Mouse (Mus musculus): ENCODE data around the gene Daglb.

DNA sequence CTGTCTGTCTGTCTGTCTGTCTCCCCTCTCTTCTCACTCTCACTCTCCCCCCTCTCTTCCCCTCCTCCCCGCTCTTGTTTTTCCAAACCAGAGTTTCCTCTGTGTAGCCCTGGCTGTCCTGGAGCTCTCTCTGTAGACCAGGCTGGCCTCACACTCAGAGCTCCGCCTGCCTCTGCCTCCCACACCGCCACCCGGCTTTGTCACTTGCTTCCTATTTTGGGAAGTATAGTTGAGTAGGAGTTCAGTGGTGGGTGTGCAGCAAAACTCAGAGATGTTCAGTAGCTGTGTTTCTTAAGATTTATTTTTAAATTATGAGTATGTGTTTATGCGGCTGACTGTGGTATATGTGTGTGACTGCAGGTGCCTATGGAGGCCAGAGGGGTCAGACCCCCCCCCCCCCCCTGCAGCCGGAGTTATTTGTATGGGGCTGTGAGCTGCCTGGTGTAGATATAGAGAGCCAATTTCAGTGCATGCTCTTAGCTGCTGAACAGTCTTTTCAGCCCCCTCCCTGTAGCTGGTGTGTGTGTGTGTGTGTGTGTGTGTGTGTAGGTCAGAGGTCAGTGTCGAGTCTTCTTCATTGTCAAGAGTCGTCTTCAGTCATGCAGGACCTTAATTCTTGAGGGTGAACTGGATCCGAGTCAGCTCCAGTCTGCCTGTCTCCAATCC is 7.7 kb downstream of the Daglb start:
- no peak for TF ChIP-seq CTCF (IDR thresholded peaks at IDR 0.05; ENCODE audit: borderline replicate concordance, control insufficient read depth, extremely low read depth, insufficient read depth, low read length, poor library complexity)
- TF ChIP-seq POLR2A (IDR thresholded peaks at IDR 0.05; ENCODE audit: control insufficient read depth, extremely low read depth, insufficient read depth, low read length, poor library complexity): no peak

All from thymus, adult 2 months (tissue).